In the genomic region with DNA sequence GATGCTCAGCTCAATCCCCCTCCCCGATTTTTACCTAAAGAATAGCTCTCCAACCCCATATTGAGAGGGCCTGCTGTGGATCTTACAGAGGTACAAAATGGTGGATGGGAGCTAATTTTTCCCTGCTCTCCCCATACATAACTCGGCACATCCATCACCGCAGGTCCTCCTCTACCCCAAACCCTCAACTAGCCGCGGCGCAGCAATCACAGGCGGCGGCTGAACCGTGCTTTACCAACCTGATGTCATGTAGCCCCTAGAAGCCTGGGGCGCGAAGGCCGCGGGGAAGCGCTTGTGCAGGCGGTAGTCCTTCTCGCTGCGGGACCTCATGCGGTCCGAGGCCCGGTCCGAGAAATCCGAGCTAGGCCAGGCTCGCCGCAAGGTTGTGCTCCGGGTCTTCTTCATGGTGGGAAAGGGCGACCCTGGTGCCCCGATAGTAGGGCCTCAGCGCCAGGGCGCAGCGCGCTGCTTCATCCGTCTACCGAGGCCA, we compare ENCODE assay signal across 8 mouse cellular contexts.
DNase-seq lines count a peak whose midpoint lies in the region; ATAC-seq and TF ChIP-seq lines count a peak whose summit lies in the region.

No protein-coding gene starts in this region.

- no peaks in the 10 kb centered on the region for H3K9me3 ChIP-seq in kidney, embryonic 16.5 days (ENCODE audit: low read length)
- no peaks in the 10 kb centered on the region for H3K9me3 ChIP-seq in forebrain, embryonic 14.5 days (replicated peaks; ENCODE audit: control insufficient read depth, low read length)
- no peaks in the 10 kb centered on the region for H3K9me3 ChIP-seq in hindbrain, embryonic 12.5 days (replicated peaks)
- no peaks in the 10 kb centered on the region for H3K9me3 ChIP-seq in limb, embryonic 14.5 days (ENCODE audit: control insufficient read depth, low read length)
- H3K9me3 ChIP-seq in neural tube, embryonic 15.5 days (replicated peaks), result no peaks in the 10 kb centered on the region

- H3K27me3 ChIP-seq in kidney, embryonic 16.5 days (ENCODE audit: insufficient read depth, low read length), result no peaks in the 10 kb centered on the region
- no peaks in the 10 kb centered on the region for H3K27me3 ChIP-seq in forebrain, embryonic 14.5 days (replicated peaks; ENCODE audit: control insufficient read depth, insufficient read depth, low read length)
- no peaks in the 10 kb centered on the region for H3K27me3 ChIP-seq in hindbrain, embryonic 12.5 days
- no peaks in the 10 kb centered on the region for H3K27me3 ChIP-seq in limb, embryonic 14.5 days (ENCODE audit: control insufficient read depth, insufficient read depth, low read length)
- no peaks in the 10 kb centered on the region for H3K27me3 ChIP-seq in neural tube, embryonic 15.5 days (replicated peaks)

- DNase-seq in kidney, adult 9 months, result no peak
- DNase-seq in cerebellum, adult 11 months, result peak; percentile 45
- peak; percentile 58 for DNase-seq in forebrain, embryonic 14.5 days (ENCODE audit: low spot score)
- no peak for DNase-seq in limb, embryonic 14.5 days (ENCODE audit: low spot score)
- DNase-seq in spleen, adult 12 weeks (ENCODE audit: low spot score), result no peak

- H3K27ac ChIP-seq in kidney, embryonic 16.5 days (ENCODE audit: low read length), result no peak overlapping the region; the same call in none of the 2 replicates
- peak overlapping the region; percentile 99 for H3K27ac ChIP-seq in forebrain, embryonic 14.5 days (ENCODE audit: low read depth, low read length)
- peak overlapping the region; percentile 99 for H3K27ac ChIP-seq in hindbrain, embryonic 12.5 days
- H3K27ac ChIP-seq in limb, embryonic 14.5 days (replicated peaks; ENCODE audit: low read depth, low read length), result peak overlapping the region; percentile 91
- peak overlapping the region; percentile 98 for H3K27ac ChIP-seq in neural tube, embryonic 15.5 days (replicated peaks)

- H3K36me3 ChIP-seq in kidney, embryonic 16.5 days (ENCODE audit: insufficient read depth, low read length), result no peaks in the 10 kb centered on the region
- H3K36me3 ChIP-seq in forebrain, embryonic 14.5 days (ENCODE audit: control insufficient read depth, insufficient read depth, low read length), result no peaks in the 10 kb centered on the region
- no peaks in the 10 kb centered on the region for H3K36me3 ChIP-seq in hindbrain, embryonic 12.5 days
- no peaks in the 10 kb centered on the region for H3K36me3 ChIP-seq in limb, embryonic 14.5 days (ENCODE audit: control insufficient read depth, insufficient read depth, low read length)
- H3K36me3 ChIP-seq in neural tube, embryonic 15.5 days, result no peaks in the 10 kb centered on the region

- ATAC-seq in kidney, embryonic 16.5 days (ENCODE audit: low FRiP score, low TSS enrichment), result peak; percentile 39
- peak; percentile 29 for ATAC-seq in forebrain, embryonic 14.5 days
- peak; percentile 19 for ATAC-seq in hindbrain, embryonic 12.5 days (ENCODE audit: low FRiP score)
- peak; percentile 24; the same call in 1 of the 2 replicates for ATAC-seq in limb, embryonic 14.5 days (ENCODE audit: low FRiP score, low read depth)
- ATAC-seq in neural tube, embryonic 15.5 days (ENCODE audit: low FRiP score), result peak; percentile 5; the same call in 1 of the 2 replicates

- TF ChIP-seq POLR2A in limb, embryonic 14.5 days (IDR thresholded peaks at IDR 0.05; ENCODE audit: borderline replicate concordance, extremely low read depth, insufficient read depth, insufficient read length), result 0 out of 2 replicates have a peak, but pooled peaks have one; percentile 8

- peak overlapping the region; percentile 80 for H3K4me3 ChIP-seq in kidney, embryonic 16.5 days (ENCODE audit: low read length)
- peak overlapping the region; percentile 91 for H3K4me3 ChIP-seq in forebrain, embryonic 14.5 days (ENCODE audit: low read depth, low read length)
- peak overlapping the region; percentile 80 for H3K4me3 ChIP-seq in hindbrain, embryonic 12.5 days
- peak overlapping the region; percentile 83 for H3K4me3 ChIP-seq in limb, embryonic 14.5 days (replicated peaks; ENCODE audit: low read length)
- H3K4me3 ChIP-seq in neural tube, embryonic 15.5 days (replicated peaks), result peak overlapping the region; percentile 85

- H3K4me2 ChIP-seq in kidney, embryonic 16.5 days (replicated peaks; ENCODE audit: low read depth, low read length), result peak overlapping the region; percentile 99
- H3K4me2 ChIP-seq in forebrain, embryonic 14.5 days (ENCODE audit: low read length), result peak overlapping the region; percentile 80
- peak overlapping the region; percentile 80 for H3K4me2 ChIP-seq in hindbrain, embryonic 12.5 days (replicated peaks)
- H3K4me2 ChIP-seq in limb, embryonic 14.5 days (replicated peaks; ENCODE audit: low read depth, low read length, severe bottlenecking), result peak overlapping the region; percentile 87
- peak overlapping the region; percentile 83 for H3K4me2 ChIP-seq in neural tube, embryonic 15.5 days

- H3K4me1 ChIP-seq in kidney, embryonic 16.5 days (ENCODE audit: insufficient read depth, low read length), result peaks cover 35% of the 10 kb centered on the region
- H3K4me1 ChIP-seq in forebrain, embryonic 14.5 days (ENCODE audit: control insufficient read depth, insufficient read depth, low read length), result peaks cover 32% of the 10 kb centered on the region
- peaks cover 43% of the 10 kb centered on the region for H3K4me1 ChIP-seq in hindbrain, embryonic 12.5 days
- H3K4me1 ChIP-seq in limb, embryonic 14.5 days (ENCODE audit: control insufficient read depth, insufficient read depth, low read length), result peaks cover 41% of the 10 kb centered on the region
- peaks cover 45% of the 10 kb centered on the region for H3K4me1 ChIP-seq in neural tube, embryonic 15.5 days

- H3K9ac ChIP-seq in kidney, embryonic 16.5 days (replicated peaks; ENCODE audit: low read length), result peak overlapping the region; percentile 82
- H3K9ac ChIP-seq in forebrain, embryonic 14.5 days (ENCODE audit: low read length), result peak overlapping the region; percentile 99
- peak overlapping the region; percentile 100 for H3K9ac ChIP-seq in hindbrain, embryonic 12.5 days
- peak overlapping the region; percentile 96 for H3K9ac ChIP-seq in limb, embryonic 14.5 days (ENCODE audit: low read depth, low read length, severe bottlenecking)
- H3K9ac ChIP-seq in neural tube, embryonic 15.5 days (replicated peaks), result peak overlapping the region; percentile 90

- WGBS in kidney, embryonic 16.5 days, result under 1% methylated on average over 33 of the region's 33 CpGs
- WGBS in forebrain, embryonic 14.5 days, result under 1% methylated on average over 33 of the region's 33 CpGs
- WGBS in hindbrain, embryonic 12.5 days, result under 1% methylated on average over 33 of the region's 33 CpGs
- WGBS in limb, embryonic 14.5 days, result 3% methylated on average over 32 of the region's 33 CpGs
- WGBS in neural tube, embryonic 15.5 days, result under 1% methylated on average over 33 of the region's 33 CpGs

Comparison
In these comparisons a context has a peak if more than half of its experiments do, and no peak if none do; other contexts are left out.
1. DNase-seq: peak in cerebellum, adult 11 months (single experiment) and forebrain, embryonic 14.5 days (single experiment); none in kidney, adult 9 months (single experiment), limb, embryonic 14.5 days (single experiment) and spleen, adult 12 weeks (single experiment).
2. Peak in every context shown above with its lines, with median percentiles within 50 percentile points of each other: ATAC-seq, H3K4me2 ChIP-seq, H3K4me3 ChIP-seq and H3K9ac ChIP-seq.